Mouse (Mus musculus): Measurements from ENCODE around the gene Marveld2.

Gene Marveld2

GRCm38 (mm10) chr13:100616181-100617087 lies at the start of gene Marveld2:
Marveld2 (minus strand) TSS chr13:100616971.
- DNase-seq, result peak; percentile 83

- DNase-seq, result peak; percentile 63
These were observed 43.2 kb upstream of the Marveld2 start for GRCm38 (mm10) chr13:100659864-100660456.

GRCm38 (mm10) chr13:100658091-100658490 lies 41.3 kb upstream of the Marveld2 start:
- DNase-seq, result no peak

GRCm38 (mm10) chr13:100651439-100652186 lies 34.8 kb upstream of the Marveld2 start, which contains the start of gene Taf9:
Taf9 (plus strand) TSS chr13:100651579.
- no peak for DNase-seq

GRCm38 (mm10) chr13:100650550-100651438 lies 34.0 kb upstream of the Marveld2 start, which contains the start of the genes Ak6 and Rad17:
Ak6 (plus strand) TSS chr13:100650979.
Rad17 (minus strand) TSS chr13:100651051.
- peak; percentile 96 for DNase-seq

GRCm38 (mm10) chr13:100648223-100648622 lies 31.5 kb upstream of the Marveld2 start:
- DNase-seq, result no peak

- no peak for DNase-seq
These were observed 25.9 kb upstream of the Marveld2 start for GRCm38 (mm10) chr13:100642471-100643209.

GRCm38 (mm10) chr13:100634106-100634691 lies 17.4 kb upstream of the Marveld2 start:
- no peak for DNase-seq

GRCm38 (mm10) chr13:100622241-100622640 lies 5.5 kb upstream of the Marveld2 start:
- DNase-seq, result no peak

GRCm38 (mm10) chr13:100617583-100617982 lies 812 bp upstream of the Marveld2 start:
- DNase-seq, result no peak

GRCm38 (mm10) chr13:100612903-100613302 lies 3.9 kb downstream of the Marveld2 start:
- no peak for DNase-seq

GRCm38 (mm10) chr13:100612251-100612650 lies 4.5 kb downstream of the Marveld2 start:
- no peak for DNase-seq

- no peak for DNase-seq
These were observed 5.5 kb downstream of the Marveld2 start for GRCm38 (mm10) chr13:100611266-100611665.

- DNase-seq, result no peak
These were observed 9.0 kb downstream of the Marveld2 start for GRCm38 (mm10) chr13:100607756-100608155.

- DNase-seq, result no peak
These were observed 10.9 kb downstream of the Marveld2 start for GRCm38 (mm10) chr13:100605845-100606244.

GRCm38 (mm10) chr13:100603738-100604095 lies 13.1 kb downstream of the Marveld2 start:
- DNase-seq, result no peak

GRCm38 (mm10) chr13:100603031-100603737 lies 13.6 kb downstream of the Marveld2 start:
- no peak for DNase-seq

GRCm38 (mm10) chr13:100602239-100602902 lies 14.4 kb downstream of the Marveld2 start:
- DNase-seq, result peak; percentile 71

- DNase-seq, result no peak
These were observed 15.7 kb downstream of the Marveld2 start for GRCm38 (mm10) chr13:100601034-100601433.

- DNase-seq, result no peak
These were observed 16.5 kb downstream of the Marveld2 start for GRCm38 (mm10) chr13:100600317-100600716.

Measured in kidney, postnatal 14 days (tissue).